Mouse (Mus musculus): ENCODE data around the gene Pcdh15.

DNA sequence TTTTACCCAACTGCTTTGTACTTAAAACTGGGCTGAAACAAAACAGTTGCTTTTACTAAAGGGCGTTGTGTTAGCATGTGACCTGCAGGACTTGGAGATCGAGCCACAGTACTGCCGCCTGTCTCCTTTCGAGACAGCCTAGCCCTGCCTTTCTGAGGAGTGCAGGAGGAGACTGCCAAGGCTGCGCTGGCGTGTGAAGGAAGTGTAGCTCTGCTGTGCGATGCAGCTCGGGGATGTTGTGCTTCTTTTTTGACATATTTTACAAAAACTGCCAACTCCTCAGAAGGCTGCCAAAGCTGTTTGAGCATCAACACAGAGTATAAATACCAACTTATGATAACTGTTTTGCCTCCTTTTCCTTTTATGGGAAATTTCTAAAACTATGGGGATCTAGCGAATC lies 953.9 kb downstream of the Pcdh15 start:
- TF ChIP-seq GATA1 (IDR thresholded peaks at IDR 0.05; ENCODE audit: low read length): no peak
- no peak for TF ChIP-seq TAL1 (IDR thresholded peaks at IDR 0.05; ENCODE audit: low read length)
